ENCODE assay signal across 9 mouse cellular contexts in genomic region chr2:73271459-73272161, GRCm38 (mm10). TPM values are rescaled to one million over a fixed set of nuclear protein-coding genes. Genes with fewer than 3 reads are reported as not detected.
DNase-seq lines count a peak whose midpoint lies in the region; ATAC-seq lines count a peak whose summit lies in the region.
"Had no signal": no experiment of that assay in that cellular context is flagged by ENCODE, and none has a peak within 500 bp of the region (broad histone marks: within the 10 kb centered on the region; RNA-seq: fewer than 3 reads in every experiment).

Gene Sp9, plus strand, starts transcription at chr2:73271925.

- peaks cover 68% of the 10 kb centered on the region for H3K27me3 ChIP-seq in heart, embryonic 14.5 days (ENCODE audit: control insufficient read depth, insufficient read depth, low read length)
- H3K27me3 ChIP-seq in midbrain, embryonic 16.5 days (ENCODE audit: control insufficient read depth, insufficient read depth, low read depth, low read length) = peaks cover 26% of the 10 kb centered on the region

- no peak within 1 kb of the TSS for H3K27ac ChIP-seq in heart, embryonic 14.5 days (replicated peaks in 1 of 2; ENCODE audit: control insufficient read depth in 1 of 2, insufficient read depth in 1 of 2, low read depth in 2 of 2, low read length in 2 of 2)
- H3K27ac ChIP-seq in midbrain, embryonic 16.5 days (ENCODE audit: low read length) = peak within 1 kb of the TSS; percentile 59

- H3K4me1 ChIP-seq in heart, embryonic 14.5 days (ENCODE audit: control insufficient read depth in 2 of 2, insufficient read depth in 2 of 2, low read length in 2 of 2) = peaks cover 8 to 41% of the 10 kb centered on the region in 2 experiments; a peak in 3 of 4 replicates
- H3K4me1 ChIP-seq in midbrain, embryonic 16.5 days (ENCODE audit: control insufficient read depth, insufficient read depth, low read length) = peaks cover 21% of the 10 kb centered on the region

- peak within 1 kb of the TSS; percentile 39 to 48 for H3K4me3 ChIP-seq in heart, embryonic 14.5 days (ENCODE audit: control insufficient read depth in 1 of 2, insufficient read depth in 1 of 2, low read depth in 1 of 2, low read length in 2 of 2)
- peak within 1 kb of the TSS; percentile 39 for H3K4me3 ChIP-seq in midbrain, embryonic 16.5 days (ENCODE audit: low read depth, low read length)

- ATAC-seq in heart, embryonic 14.5 days (ENCODE audit: insufficient number of reproducible peaks, insufficient read depth, low FRiP score, low read depth) = peak; percentile 46
- ATAC-seq in midbrain, embryonic 16.5 days = peak; percentile 81

- under 1% methylated on average over 48 of the region's 48 CpGs for WGBS in heart, embryonic 14.5 days
- under 1% methylated on average over 48 of the region's 48 CpGs for WGBS in midbrain, embryonic 16.5 days

- peak within 1 kb of the TSS; percentile 79 for H3K4me2 ChIP-seq in heart, embryonic 14.5 days (ENCODE audit: low read length)
- peak within 1 kb of the TSS; percentile 51 for H3K4me2 ChIP-seq in midbrain, embryonic 16.5 days (ENCODE audit: low read length)

- no peaks in the 10 kb centered on the region for H3K36me3 ChIP-seq in heart, embryonic 14.5 days (ENCODE audit: control insufficient read depth, insufficient read depth, low read length)
- H3K36me3 ChIP-seq in midbrain, embryonic 16.5 days (ENCODE audit: control insufficient read depth, insufficient read depth, low read length) = no peaks in the 10 kb centered on the region

- DNase-seq in adrenal gland, postnatal 25 days = peak; percentile 39
- DNase-seq in adrenal gland, postnatal 10 days = no peak
- peak; percentile 89 for DNase-seq in A20 (ENCODE audit: low read depth, low spot score)
- peak; percentile 94 for DNase-seq in embryo, embryonic 11 days
- peak; percentile 49 for DNase-seq in left cerebral cortex, postnatal 4 days
- peak; percentile 79 for DNase-seq in thymus, postnatal 25 days

- no peak within 1 kb of the TSS for H3K9ac ChIP-seq in heart, embryonic 14.5 days (ENCODE audit: low read length)
- H3K9ac ChIP-seq in midbrain, embryonic 16.5 days (ENCODE audit: low read depth, low read length) = peak within 1 kb of the TSS; percentile 38; the same call in 1 of the 2 replicates

- intact Hi-C loops in left cerebral cortex, postnatal 4 days (cut with DNase I) = loop anchor here (5.0 kb wide), 1 partner anchor 754 kb away; no protein-coding TSS in a partner anchor

- H3K9me3 ChIP-seq in heart, embryonic 14.5 days (ENCODE audit: control insufficient read depth, low read length) = no peaks in the 10 kb centered on the region
- no peaks in the 10 kb centered on the region for H3K9me3 ChIP-seq in midbrain, embryonic 16.5 days (replicated peaks; ENCODE audit: control insufficient read depth, low read length, poor library complexity, severe bottlenecking)

RNA-seq across cellular contexts. Expression of gene Sp9, which starts in this region (rescaled TPM):
- total RNA-seq in adrenal gland, postnatal 25 days (2021) = not detected in 2 replicates
- total RNA-seq in adrenal gland, postnatal 10 days (2021) = not detected
- polyA plus RNA-seq in heart, embryonic 14.5 days (2014; fragmentation: Nextera tagmentation; extraction: Ambion mirVana) = not detected in 2 replicates
- 1 to 10 TPM; 7.8 to 8.2 TPM for total RNA-seq in left cerebral cortex, postnatal 4 days (2021)
- polyA plus RNA-seq in midbrain, embryonic 16.5 days (2015; fragmentation: Nextera tagmentation; extraction: Ambion mirVana) = 3.0 and 4.2 TPM in 2 replicates
- polyA plus RNA-seq: gonadal fat pad, adult 2 months had no signal

Comparison
In these comparisons a context has a peak if more than half of its experiments do, and no peak if none do; other contexts are left out.
1. Peak in DNase-seq in adrenal gland, postnatal 25 days; RNA of the gene not detected or under 1 TPM.
2. Peak in ATAC-seq, H3K4me3 ChIP-seq and H3K4me2 ChIP-seq in heart, embryonic 14.5 days; RNA of the gene not detected or under 1 TPM.